Mouse (Mus musculus): ENCODE measurements around the gene Nup107.
"Not testable (repeated sequence)": the region's sequence is repeated elsewhere in the genome, so short reads cannot be mapped to it uniquely, and the experiment has no call there.

Gene Nup107

GRCm38 (mm10) chr10:117763588-117764190 is 28.8 kb downstream of the Nup107 start:
- DNase-seq (ENCODE audit: low spot score) = no peak

GRCm38 (mm10) chr10:117762966-117763365 is 29.5 kb downstream of the Nup107 start:
- no peak for DNase-seq (ENCODE audit: low spot score)

- DNase-seq (ENCODE audit: low spot score) = no peak
Measured at GRCm38 (mm10) chr10:117762281-117762830, 30.1 kb downstream of the Nup107 start.

GRCm38 (mm10) chr10:117761551-117761950 is 31.0 kb downstream of the Nup107 start:
- no peak for DNase-seq (ENCODE audit: low spot score)

- no peak for DNase-seq (ENCODE audit: low spot score)
Measured at GRCm38 (mm10) chr10:117760831-117761335, 31.6 kb downstream of the Nup107 start.

GRCm38 (mm10) chr10:117759844-117760630 is 32.5 kb downstream of the Nup107 start:
- no peak for DNase-seq (ENCODE audit: low spot score)

- no peak for DNase-seq (ENCODE audit: low spot score)
Measured at GRCm38 (mm10) chr10:117758749-117759727, 33.5 kb downstream of the Nup107 start.

GRCm38 (mm10) chr10:117758344-117758743 is 34.2 kb downstream of the Nup107 start:
- not testable (repeated sequence) for DNase-seq (ENCODE audit: low spot score)

- no peak for DNase-seq (ENCODE audit: low spot score)
Measured at GRCm38 (mm10) chr10:117757796-117758342, 34.6 kb downstream of the Nup107 start.

GRCm38 (mm10) chr10:117757259-117757658 is 35.2 kb downstream of the Nup107 start:
- no peak for DNase-seq (ENCODE audit: low spot score)

- DNase-seq (ENCODE audit: low spot score) = no peak
Measured at GRCm38 (mm10) chr10:117756784-117757183, 35.7 kb downstream of the Nup107 start.

- no peak for DNase-seq (ENCODE audit: low spot score)
Measured at GRCm38 (mm10) chr10:117755799-117756467, 36.6 kb downstream of the Nup107 start.

- DNase-seq (ENCODE audit: low spot score) = peak; percentile 11
Measured at GRCm38 (mm10) chr10:117755086-117755798, 37.3 kb downstream of the Nup107 start.

- DNase-seq (ENCODE audit: low spot score) = no peak
Measured at GRCm38 (mm10) chr10:117754609-117754940, 37.9 kb downstream of the Nup107 start.

GRCm38 (mm10) chr10:117753711-117754608 is 38.5 kb downstream of the Nup107 start:
- DNase-seq (ENCODE audit: low spot score) = no peak

GRCm38 (mm10) chr10:117752851-117753647 is 39.5 kb downstream of the Nup107 start:
- DNase-seq (ENCODE audit: low spot score) = no peak

GRCm38 (mm10) chr10:117752304-117752821 is 40.1 kb downstream of the Nup107 start:
- DNase-seq (ENCODE audit: low spot score) = no peak

- no peak for DNase-seq (ENCODE audit: low spot score)
Measured at GRCm38 (mm10) chr10:117751744-117752143, 40.8 kb downstream of the Nup107 start.

All from T-cell, adult 2 months (primary cell).